Mouse (Mus musculus) heart, adult 2 months (tissue): ENCODE data around the gene Kptn.

ENCODE experiments used
- CTCF ChIP-seq: fragments of 200-600 bp; IDR thresholded peaks from 2 replicates; pipeline ENCODE4 v1.8.1; 2022; ENCODE audit warnings: antibody characterized with exemption, mild to moderate bottlenecking, moderate library complexity
- POLR2A ChIP-seq: fragments of 200-500 bp; IDR thresholded peaks from 2 replicates; pipeline ENCODE4 v1.6.1; 2011; ENCODE audit warnings: mild to moderate bottlenecking, low read depth, low read length, control low read depth; ENCODE audit not compliant: insufficient read depth

DNA sequence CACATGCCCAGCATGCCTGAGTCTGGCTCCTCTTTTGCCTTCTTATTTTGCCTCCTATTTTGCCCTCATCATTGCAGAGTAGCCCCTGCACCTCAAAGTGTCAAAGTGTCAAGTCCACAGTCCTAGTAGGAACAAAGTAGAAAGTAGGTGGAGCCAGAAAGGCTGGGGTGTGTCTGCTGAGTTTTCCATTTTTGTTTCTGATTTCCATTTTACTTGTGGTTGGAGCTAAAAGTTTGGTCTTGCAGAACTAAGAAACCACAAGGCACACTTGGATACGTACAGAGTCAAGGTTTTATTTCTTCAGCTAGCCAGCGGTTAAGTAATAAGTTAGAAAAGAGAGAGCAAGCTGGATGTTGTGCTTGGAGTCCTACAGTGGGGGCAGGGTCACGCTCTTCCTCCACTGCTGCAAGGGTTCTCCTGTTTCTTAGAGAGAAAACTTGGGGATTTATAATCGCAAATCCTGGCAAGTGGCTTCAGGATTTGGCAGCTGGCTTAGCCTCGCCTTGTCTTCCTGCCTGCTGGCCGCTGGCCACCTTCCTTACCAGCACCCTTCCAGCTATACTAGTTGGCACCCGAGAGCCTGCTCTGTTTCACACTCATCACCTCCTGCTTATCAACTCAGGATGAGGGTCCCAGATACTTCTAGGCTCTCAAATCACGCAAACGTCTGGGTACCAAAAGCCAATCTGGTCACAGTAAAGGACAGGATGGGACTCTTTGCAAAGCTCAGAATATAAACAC is 35.6 kb downstream of the Kptn start:
- TF ChIP-seq CTCF (no peak), POLR2A (no peak)
